Mouse (Mus musculus): ENCODE results near the gene Fez2. TPM values are rescaled to one million over a fixed set of nuclear protein-coding genes. Genes with fewer than 3 reads are reported as not detected.

The Fez2 gene
- polyA plus RNA-seq, 1 experiment from 2014 or later, result 51.0 TPM

GRCm38 (mm10) chr17:78429051-78429450 lies 11.1 kb upstream of the Fez2 start:
- ATAC-seq (ENCODE audit: low FRiP score, low TSS enrichment), result no peak
- 90% methylated on average over 4 of the region's 4 CpGs for WGBS

GRCm38 (mm10) chr17:78425026-78425425 lies 7.1 kb upstream of the Fez2 start:
- H3K9ac ChIP-seq (replicated peaks; ENCODE audit: low read length), result no peak overlapping the region
- DNase-seq (no peak), ATAC-seq (ENCODE audit: low FRiP score, low TSS enrichment) (no peak)
- H3K4me1 ChIP-seq (ENCODE audit: control insufficient read depth, insufficient read depth, low read length), result no peaks in the 10 kb centered on the region
- no peaks in the 10 kb centered on the region for H3K9me3 ChIP-seq (ENCODE audit: control insufficient read depth, low read length)
- H3K36me3 ChIP-seq (ENCODE audit: control insufficient read depth, insufficient read depth, low read length), result no peaks in the 10 kb centered on the region
- no peak overlapping the region for H3K4me2 ChIP-seq (ENCODE audit: low read length)
- 82% methylated on average over 8 of the region's 8 CpGs for WGBS
- H3K27me3 ChIP-seq (ENCODE audit: control insufficient read depth, insufficient read depth, low read length), result no peaks in the 10 kb centered on the region
- H3K27ac ChIP-seq (replicated peaks; ENCODE audit: low read depth, low read length), result no peak overlapping the region
- no peak overlapping the region for H3K4me3 ChIP-seq (replicated peaks; ENCODE audit: low read depth, low read length)

More at GRCm38 (mm10) chr17:78429051-78429450, 11.1 kb upstream of the Fez2 start:
- H3K4me3 ChIP-seq (replicated peaks; ENCODE audit: low read depth, low read length), result no peak overlapping the region
- no peaks in the 10 kb centered on the region for H3K4me1 ChIP-seq (ENCODE audit: control insufficient read depth, insufficient read depth, low read length)
- H3K36me3 ChIP-seq (ENCODE audit: control insufficient read depth, insufficient read depth, low read length), result no peaks in the 10 kb centered on the region
- no peak overlapping the region for H3K27ac ChIP-seq (replicated peaks; ENCODE audit: low read depth, low read length)
- DNase-seq, result no peak
- H3K4me2 ChIP-seq (ENCODE audit: low read length), result no peak overlapping the region
- H3K9me3 ChIP-seq (ENCODE audit: control insufficient read depth, low read length), result no peaks in the 10 kb centered on the region
- no peaks in the 10 kb centered on the region for H3K27me3 ChIP-seq (ENCODE audit: control insufficient read depth, insufficient read depth, low read length)
- no peak overlapping the region for H3K9ac ChIP-seq (replicated peaks; ENCODE audit: low read length)

GRCm38 (mm10) chr17:78419216-78419615 lies 1.3 kb upstream of the Fez2 start:
- no peaks in the 10 kb centered on the region for H3K36me3 ChIP-seq (ENCODE audit: control insufficient read depth, insufficient read depth, low read length)
- no peak overlapping the region for H3K4me2 ChIP-seq (ENCODE audit: low read length)
- H3K4me3 ChIP-seq (replicated peaks; ENCODE audit: low read depth, low read length), result no peak overlapping the region
- DNase-seq, result no peak
- H3K4me1 ChIP-seq (ENCODE audit: control insufficient read depth, insufficient read depth, low read length), result peaks cover 8% of the 10 kb centered on the region; the same call in 1 of the 2 replicates
- no peaks in the 10 kb centered on the region for H3K27me3 ChIP-seq (ENCODE audit: control insufficient read depth, insufficient read depth, low read length)
- no peaks in the 10 kb centered on the region for H3K9me3 ChIP-seq (ENCODE audit: control insufficient read depth, low read length)
- ATAC-seq (ENCODE audit: low FRiP score, low TSS enrichment), result no peak
- H3K9ac ChIP-seq (replicated peaks; ENCODE audit: low read length), result no peak overlapping the region
- no peak overlapping the region for H3K27ac ChIP-seq (replicated peaks; ENCODE audit: low read depth, low read length)
- WGBS, result 83% methylated on average over 4 of the region's 4 CpGs

GRCm38 (mm10) chr17:78415255-78415654 lies 2.7 kb downstream of the Fez2 start:
- no peaks in the 10 kb centered on the region for H3K36me3 ChIP-seq (ENCODE audit: control insufficient read depth, insufficient read depth, low read length)
- 92% methylated on average over 2 of the region's 2 CpGs for WGBS
- ATAC-seq (ENCODE audit: low FRiP score, low TSS enrichment), result no peak

GRCm38 (mm10) chr17:78409900-78410299 lies 8.1 kb downstream of the Fez2 start:
- 0 out of 2 replicates have a peak, but pooled peaks cover 3% of the 10 kb centered on the region for H3K36me3 ChIP-seq (ENCODE audit: control insufficient read depth, insufficient read depth, low read length)
- no peaks in the 10 kb centered on the region for H3K9me3 ChIP-seq (ENCODE audit: control insufficient read depth, low read length)
- H3K4me1 ChIP-seq (ENCODE audit: control insufficient read depth, insufficient read depth, low read length), result no peaks in the 10 kb centered on the region
- no peaks in the 10 kb centered on the region for H3K27me3 ChIP-seq (ENCODE audit: control insufficient read depth, insufficient read depth, low read length)
- no peak overlapping the region for H3K4me2 ChIP-seq (ENCODE audit: low read length)
- no peak overlapping the region for H3K27ac ChIP-seq (replicated peaks; ENCODE audit: low read depth, low read length)
- no peak overlapping the region for H3K9ac ChIP-seq (replicated peaks; ENCODE audit: low read length)
- H3K4me3 ChIP-seq (replicated peaks; ENCODE audit: low read depth, low read length), result no peak overlapping the region
- DNase-seq (no peak), ATAC-seq (ENCODE audit: low FRiP score, low TSS enrichment) (no peak)
- 28% methylated on average over 2 of the region's 2 CpGs for WGBS

More at GRCm38 (mm10) chr17:78415255-78415654, 2.7 kb downstream of the Fez2 start:
- Histone ChIP-seq H3K4me1 (ENCODE audit: control insufficient read depth, insufficient read depth, low read length) (peaks cover 8% of the 10 kb centered on the region; the same call in 1 of the 2 replicates), H3K4me3 (replicated peaks; ENCODE audit: low read depth, low read length) (no peak overlapping the region), H3K9ac (replicated peaks; ENCODE audit: low read length) (no peak overlapping the region), H3K9me3 (ENCODE audit: control insufficient read depth, low read length) (no peaks in the 10 kb centered on the region), H3K4me2 (ENCODE audit: low read length) (no peak overlapping the region), H3K27me3 (ENCODE audit: control insufficient read depth, insufficient read depth, low read length) (no peaks in the 10 kb centered on the region), H3K27ac (replicated peaks; ENCODE audit: low read depth, low read length) (no peak overlapping the region)
- DNase-seq, result no peak

GRCm38 (mm10) chr17:78408386-78408785 lies 9.6 kb downstream of the Fez2 start:
- Histone ChIP-seq H3K9ac (replicated peaks; ENCODE audit: low read length) (no peak overlapping the region), H3K27me3 (ENCODE audit: control insufficient read depth, insufficient read depth, low read length) (no peaks in the 10 kb centered on the region), H3K9me3 (ENCODE audit: control insufficient read depth, low read length) (no peaks in the 10 kb centered on the region), H3K36me3 (ENCODE audit: control insufficient read depth, insufficient read depth, low read length) (peaks cover 12% of the 10 kb centered on the region; the same call in 1 of the 2 replicates), H3K4me3 (replicated peaks; ENCODE audit: low read depth, low read length) (no peak overlapping the region), H3K4me2 (ENCODE audit: low read length) (no peak overlapping the region), H3K27ac (replicated peaks; ENCODE audit: low read depth, low read length) (no peak overlapping the region), H3K4me1 (ENCODE audit: control insufficient read depth, insufficient read depth, low read length) (no peaks in the 10 kb centered on the region)
- 86% methylated on average over 10 of the region's 10 CpGs for WGBS
- DNase-seq (no peak), ATAC-seq (ENCODE audit: low FRiP score, low TSS enrichment) (no peak)

- DNase-seq, result no peak
- ATAC-seq (ENCODE audit: low FRiP score, low TSS enrichment), result no peak
- Histone ChIP-seq H3K27ac (replicated peaks; ENCODE audit: low read depth, low read length) (no peak overlapping the region), H3K9ac (replicated peaks; ENCODE audit: low read length) (no peak overlapping the region), H3K4me3 (replicated peaks; ENCODE audit: low read depth, low read length) (no peak overlapping the region), H3K36me3 (ENCODE audit: control insufficient read depth, insufficient read depth, low read length) (peaks cover 12% of the 10 kb centered on the region; the same call in 1 of the 2 replicates), H3K4me2 (ENCODE audit: low read length) (no peak overlapping the region), H3K27me3 (ENCODE audit: control insufficient read depth, insufficient read depth, low read length) (no peaks in the 10 kb centered on the region), H3K4me1 (ENCODE audit: control insufficient read depth, insufficient read depth, low read length) (no peaks in the 10 kb centered on the region), H3K9me3 (ENCODE audit: control insufficient read depth, low read length) (no peaks in the 10 kb centered on the region)
- WGBS, result 80% methylated on average over 4 of the region's 4 CpGs
Measured at GRCm38 (mm10) chr17:78407581-78407980, 10.4 kb downstream of the Fez2 start.

- no peaks in the 10 kb centered on the region for H3K9me3 ChIP-seq (ENCODE audit: control insufficient read depth, low read length)
- H3K9ac ChIP-seq (replicated peaks; ENCODE audit: low read length), result no peak overlapping the region
- 78% methylated on average over 10 of the region's 10 CpGs for WGBS
- no peak overlapping the region for H3K4me2 ChIP-seq (ENCODE audit: low read length)
- H3K36me3 ChIP-seq (ENCODE audit: control insufficient read depth, insufficient read depth, low read length), result peaks cover 12% of the 10 kb centered on the region; the same call in 1 of the 2 replicates
- DNase-seq (no peak), ATAC-seq (ENCODE audit: low FRiP score, low TSS enrichment) (no peak)
- H3K4me1 ChIP-seq (ENCODE audit: control insufficient read depth, insufficient read depth, low read length), result no peaks in the 10 kb centered on the region
- no peaks in the 10 kb centered on the region for H3K27me3 ChIP-seq (ENCODE audit: control insufficient read depth, insufficient read depth, low read length)
- H3K4me3 ChIP-seq (replicated peaks; ENCODE audit: low read depth, low read length), result no peak overlapping the region
- no peak overlapping the region for H3K27ac ChIP-seq (replicated peaks; ENCODE audit: low read depth, low read length)
Measured at GRCm38 (mm10) chr17:78406854-78407253, 11.1 kb downstream of the Fez2 start.

- DNase-seq (no peak), ATAC-seq (ENCODE audit: low FRiP score, low TSS enrichment) (no peak)
- peaks cover 13% of the 10 kb centered on the region; the same call in 1 of the 2 replicates for H3K36me3 ChIP-seq (ENCODE audit: control insufficient read depth, insufficient read depth, low read length)
- no peaks in the 10 kb centered on the region for H3K9me3 ChIP-seq (ENCODE audit: control insufficient read depth, low read length)
- WGBS, result 97% methylated on average over 3 of the region's 3 CpGs
- no peak overlapping the region for H3K9ac ChIP-seq (replicated peaks; ENCODE audit: low read length)
- H3K4me3 ChIP-seq (replicated peaks; ENCODE audit: low read depth, low read length), result no peak overlapping the region
- H3K27me3 ChIP-seq (ENCODE audit: control insufficient read depth, insufficient read depth, low read length), result no peaks in the 10 kb centered on the region
- H3K4me2 ChIP-seq (ENCODE audit: low read length), result no peak overlapping the region
- H3K27ac ChIP-seq (replicated peaks; ENCODE audit: low read depth, low read length), result no peak overlapping the region
- no peaks in the 10 kb centered on the region for H3K4me1 ChIP-seq (ENCODE audit: control insufficient read depth, insufficient read depth, low read length)
Measured at GRCm38 (mm10) chr17:78405336-78405735, 12.6 kb downstream of the Fez2 start.
